Mouse (Mus musculus) lung, postnatal 14 days (tissue): Measurements from ENCODE around the gene Slc17a7.
"Not testable (repeated sequence)": the region's sequence is repeated elsewhere in the genome, so short reads cannot be mapped to it uniquely, and the experiment has no call there.

Source experiments
- DNase-seq: peaks from one replicate; pipeline ENCODE4 v3.0.0; 2021

The Slc17a7 gene

GRCm38 (mm10) chr7:45163735-45164490 is at the start of gene Slc17a7:
Gene Slc17a7 (plus strand): TSS chr7:45163949.
- peak; percentile 41 for DNase-seq

GRCm38 (mm10) chr7:45117566-45117965 is 46.2 kb upstream of the Slc17a7 start:
- no peak for DNase-seq

GRCm38 (mm10) chr7:45118336-45118735 is 45.4 kb upstream of the Slc17a7 start:
- DNase-seq, result no peak

DNA sequence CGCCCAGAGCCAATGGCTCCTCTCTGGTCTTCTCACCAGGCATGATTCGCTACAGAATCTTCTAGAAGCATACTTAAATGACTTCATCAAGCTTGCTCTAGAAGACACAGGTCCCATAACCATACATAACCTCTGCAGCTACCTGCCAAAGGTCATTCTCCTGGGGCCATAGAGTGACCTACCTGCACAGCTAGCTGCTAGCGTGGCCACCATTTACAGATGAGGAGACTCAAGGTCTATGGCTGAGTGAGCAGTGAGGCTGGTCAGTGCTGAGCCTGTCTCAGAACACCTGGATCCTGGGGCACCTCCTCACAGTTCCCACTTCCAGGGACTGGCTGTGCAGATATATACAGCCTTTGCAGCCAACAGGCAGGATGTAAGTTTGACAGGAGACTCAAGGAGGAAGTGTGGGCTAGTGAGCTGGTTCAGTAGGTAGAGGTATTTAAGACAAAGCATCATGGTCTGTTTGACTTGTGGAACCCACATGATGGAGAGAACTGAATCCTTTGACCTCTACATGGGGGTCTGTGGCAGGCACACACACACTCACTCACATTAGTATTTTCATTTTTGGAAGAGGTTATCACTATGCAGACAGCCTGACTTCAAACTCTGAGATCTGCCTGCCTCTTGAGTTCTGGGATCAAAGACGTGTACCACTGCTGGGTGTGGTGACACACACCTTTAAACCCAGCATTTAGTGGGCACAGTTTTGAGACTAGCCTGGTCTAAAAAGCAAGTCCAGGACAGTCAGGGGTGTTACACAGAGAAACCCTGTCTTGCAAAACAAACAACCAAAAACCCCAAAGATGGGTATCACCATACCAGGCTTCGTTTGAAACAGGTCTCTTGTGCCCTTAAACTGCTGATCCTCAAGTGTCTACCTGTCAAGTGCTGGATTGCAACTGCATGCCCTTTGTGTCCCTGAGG is 43.7 kb upstream of the Slc17a7 start:
- DNase-seq, result no peak

GRCm38 (mm10) chr7:45121404-45121803 is 42.3 kb upstream of the Slc17a7 start:
- peak; percentile 72 for DNase-seq

- no peak for DNase-seq
Measured at GRCm38 (mm10) chr7:45121966-45122365, 41.8 kb upstream of the Slc17a7 start.

DNA sequence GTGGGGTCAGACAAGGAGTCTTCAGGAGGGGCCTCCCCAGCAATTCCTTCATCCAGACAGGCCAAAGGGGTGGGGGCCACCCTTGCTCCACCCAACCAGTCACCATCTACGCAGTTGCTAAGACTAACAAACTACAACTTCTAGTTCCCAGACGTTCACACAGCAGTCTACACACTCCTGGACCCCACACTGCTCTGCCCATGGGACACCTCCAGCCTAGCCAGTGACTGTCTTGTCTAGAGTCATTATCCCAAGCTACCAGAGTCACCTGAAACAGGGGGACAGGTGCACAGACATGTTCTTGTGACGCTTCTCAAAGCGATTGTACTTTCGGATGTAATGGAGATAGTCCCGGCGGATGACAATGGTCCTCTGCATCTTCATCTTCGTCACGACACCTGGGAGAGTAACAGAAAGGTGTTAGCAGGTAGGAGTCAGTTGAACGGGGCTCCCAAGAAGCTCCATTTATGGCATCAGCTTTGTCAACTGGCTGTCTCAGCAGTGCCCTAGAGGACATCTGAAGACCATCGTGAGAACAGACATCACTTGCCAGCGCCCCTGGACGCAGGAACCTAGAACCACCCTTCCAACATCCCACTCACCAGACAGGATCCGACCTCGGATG is 41.1 kb upstream of the Slc17a7 start:
- no peak for DNase-seq

- DNase-seq, result no peak
Measured at GRCm38 (mm10) chr7:45123186-45123570, 40.6 kb upstream of the Slc17a7 start.

DNA sequence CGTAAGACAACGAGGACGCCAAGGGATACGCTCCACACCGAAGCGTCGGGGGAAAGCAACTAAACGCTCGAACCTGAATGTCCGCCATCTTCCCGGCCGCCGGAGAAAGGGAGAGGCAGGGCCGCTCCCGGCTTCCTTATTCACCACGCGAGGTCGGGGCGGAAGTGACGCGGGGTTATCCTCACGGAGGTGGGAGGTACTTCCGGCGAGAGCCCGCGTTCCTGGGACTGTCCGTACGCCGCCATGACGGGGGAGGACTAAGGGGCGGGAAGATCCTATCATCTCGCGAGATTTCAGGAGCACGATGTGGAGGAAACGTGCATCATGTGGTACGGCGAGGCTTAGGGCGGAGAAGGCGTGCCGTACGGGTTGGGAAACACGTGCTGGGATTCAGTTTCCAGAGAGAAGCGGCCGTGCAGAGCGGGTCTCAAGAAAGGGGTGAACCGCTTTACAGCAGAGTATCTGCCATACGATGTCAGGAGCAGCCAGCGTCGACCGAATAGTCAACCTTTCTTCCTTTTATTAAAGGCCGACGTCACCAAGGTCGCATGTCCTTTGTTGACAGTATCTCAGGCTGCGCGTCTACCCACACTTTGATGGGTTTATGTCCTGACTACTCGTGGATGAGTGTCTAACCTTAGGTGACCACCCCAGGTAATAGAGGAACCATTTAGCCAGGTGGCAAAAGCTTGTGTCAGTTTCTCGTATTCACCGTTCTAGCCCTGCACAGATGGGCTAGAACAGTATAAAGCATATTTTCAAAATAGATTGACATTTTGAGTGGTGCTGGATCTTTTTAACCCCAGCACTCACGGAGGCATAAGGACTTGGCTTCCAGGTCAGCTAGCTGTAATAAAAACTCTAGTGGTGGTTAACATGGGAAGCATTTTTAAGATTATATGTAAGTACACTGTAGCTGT is 39.3 kb upstream of the Slc17a7 start, which contains the start of gene Rps11:
Gene Rps11, minus strand, starts transcription at position 216 of the 920 bp plus-strand sequence.
- peak; percentile 99 for DNase-seq

- no peak for DNase-seq
Measured at GRCm38 (mm10) chr7:45125144-45125600, 38.6 kb upstream of the Slc17a7 start.

DNA sequence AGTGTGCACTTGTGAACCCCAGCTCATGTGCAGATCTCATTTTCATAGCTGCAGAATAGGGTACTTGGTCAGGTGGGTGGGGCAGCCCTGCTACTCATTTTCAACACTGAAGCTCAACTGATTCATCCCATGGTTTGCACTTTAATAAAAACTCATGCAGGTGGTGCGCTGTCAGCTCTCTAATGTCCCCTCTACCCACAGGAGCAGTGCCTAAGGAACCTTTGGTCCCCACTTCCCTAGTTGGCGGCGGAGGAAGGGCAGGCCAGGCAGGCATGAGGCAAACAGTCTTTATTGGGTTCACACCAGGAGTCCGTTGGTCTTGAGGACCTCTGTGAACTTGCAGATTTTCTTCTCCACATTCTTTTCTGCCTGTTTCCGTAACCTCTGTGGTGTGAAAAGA is 38.1 kb upstream of the Slc17a7 start:
- not testable (repeated sequence) for DNase-seq

DNA sequence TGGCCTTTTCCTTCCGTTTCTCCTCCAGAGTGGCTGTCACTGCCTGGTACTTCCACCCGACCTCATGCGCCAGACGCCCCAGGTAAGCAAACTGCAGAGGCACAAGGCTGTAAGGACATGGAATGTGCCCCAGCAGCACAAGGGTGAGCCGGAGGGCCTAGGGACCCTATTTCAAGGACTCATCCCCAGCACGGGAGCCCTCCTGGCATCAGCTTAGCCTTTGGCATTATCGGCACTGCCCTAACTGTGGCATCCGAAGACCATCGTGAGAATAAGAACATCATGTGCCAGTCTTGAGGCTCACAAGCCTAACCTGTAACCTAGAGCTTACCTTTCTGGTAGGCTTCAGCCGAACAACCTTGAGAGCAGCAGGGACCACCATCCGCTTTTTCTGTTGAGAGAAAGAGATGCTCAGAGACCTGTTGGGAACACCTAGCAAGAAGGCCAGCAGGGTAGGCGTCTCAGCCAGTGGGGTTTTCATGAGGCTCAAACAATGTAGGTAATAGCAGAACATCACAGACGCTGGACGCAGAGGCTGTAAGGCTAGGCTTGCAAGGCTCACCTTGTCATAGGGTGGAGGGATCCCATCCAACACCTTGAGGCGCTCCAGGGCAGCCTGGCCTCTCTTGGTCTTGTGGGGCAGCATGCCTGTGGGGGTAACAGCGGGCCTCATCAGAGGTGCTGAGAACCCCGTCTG is 37.5 kb upstream of the Slc17a7 start:
- no peak for DNase-seq

GRCm38 (mm10) chr7:45126844-45127699 is 36.7 kb upstream of the Slc17a7 start:
- no peak for DNase-seq

DNA sequence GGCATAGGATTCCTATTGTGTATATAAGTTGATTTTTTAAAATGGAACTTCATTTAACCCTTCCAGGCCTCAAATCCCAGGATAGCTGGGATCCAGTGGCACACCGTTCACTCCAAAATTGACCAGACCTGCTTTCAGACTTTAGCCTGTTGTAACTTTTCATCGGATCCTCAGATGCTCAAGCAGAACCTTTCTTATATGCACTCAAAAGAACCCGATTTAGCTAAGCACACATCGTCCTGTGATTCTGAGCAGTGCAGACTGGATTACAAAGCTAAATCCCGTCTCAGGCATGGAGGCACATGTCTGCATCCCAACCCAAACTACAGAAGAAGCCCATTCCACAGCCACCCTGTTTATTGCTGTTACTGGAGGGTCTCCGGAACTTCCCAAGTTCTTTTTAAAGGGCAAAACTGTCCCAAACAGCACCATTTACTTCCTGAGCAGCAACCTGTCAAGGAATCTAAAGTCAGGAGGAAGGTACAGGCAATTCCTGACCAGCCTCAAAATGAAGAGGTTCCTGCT is 36.0 kb upstream of the Slc17a7 start:
- DNase-seq, result no peak

DNA sequence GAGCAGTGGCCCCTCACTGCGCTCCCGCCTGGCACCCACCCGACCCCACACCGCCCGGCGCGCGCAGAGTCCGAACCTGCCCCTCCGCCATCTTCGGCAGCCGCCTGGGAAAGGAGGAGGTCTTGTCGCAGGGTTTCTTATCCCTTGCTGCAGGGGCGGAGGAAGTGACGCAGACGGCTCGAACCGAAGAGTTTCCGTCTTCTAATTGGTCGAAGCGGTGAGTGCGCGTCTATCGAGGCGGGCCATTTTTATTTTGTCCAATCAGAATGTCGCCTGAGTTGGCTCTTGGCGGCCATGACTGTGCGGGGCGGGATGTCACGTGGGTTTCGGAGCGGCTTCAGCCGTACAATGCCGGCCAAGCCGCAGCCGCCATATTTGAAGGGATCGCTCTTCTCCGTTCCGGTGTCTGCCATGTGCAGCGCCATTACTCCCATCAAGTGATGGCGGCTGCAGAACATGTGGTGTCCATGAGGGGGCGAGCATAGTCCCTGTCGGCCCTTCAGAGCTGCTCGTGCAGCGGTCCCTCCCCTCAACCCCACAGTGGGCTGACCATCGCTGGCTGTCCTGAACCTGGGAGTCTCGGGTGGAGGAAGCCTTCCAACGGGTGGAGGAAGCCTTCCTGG is 35.0 kb upstream of the Slc17a7 start, which contains the start of gene Rpl13a:
Gene Rpl13a, minus strand, starts transcription at position 138 of the 623 bp plus-strand sequence.
- DNase-seq, result peak; percentile 97

DNA sequence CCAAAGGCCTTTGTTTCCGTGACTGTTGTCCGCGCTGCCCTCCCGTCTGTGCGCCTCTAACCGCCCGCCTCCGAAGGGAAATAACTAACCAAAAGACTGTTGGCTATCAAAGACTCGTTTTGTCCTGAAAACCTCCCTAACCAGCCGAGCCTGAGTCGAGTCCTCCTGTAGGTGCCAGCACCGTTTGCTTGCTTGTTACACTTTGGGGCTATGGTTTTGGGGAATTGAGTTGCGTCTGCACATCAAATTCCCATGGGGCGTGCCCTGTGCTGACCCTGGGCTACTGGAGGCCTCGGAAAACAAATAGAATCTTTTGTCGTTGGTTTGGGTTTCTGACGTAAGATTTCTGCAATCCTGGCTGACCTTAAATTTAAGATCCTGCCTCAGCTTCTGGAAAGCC is 34.4 kb upstream of the Slc17a7 start:
- DNase-seq, result no peak

DNA sequence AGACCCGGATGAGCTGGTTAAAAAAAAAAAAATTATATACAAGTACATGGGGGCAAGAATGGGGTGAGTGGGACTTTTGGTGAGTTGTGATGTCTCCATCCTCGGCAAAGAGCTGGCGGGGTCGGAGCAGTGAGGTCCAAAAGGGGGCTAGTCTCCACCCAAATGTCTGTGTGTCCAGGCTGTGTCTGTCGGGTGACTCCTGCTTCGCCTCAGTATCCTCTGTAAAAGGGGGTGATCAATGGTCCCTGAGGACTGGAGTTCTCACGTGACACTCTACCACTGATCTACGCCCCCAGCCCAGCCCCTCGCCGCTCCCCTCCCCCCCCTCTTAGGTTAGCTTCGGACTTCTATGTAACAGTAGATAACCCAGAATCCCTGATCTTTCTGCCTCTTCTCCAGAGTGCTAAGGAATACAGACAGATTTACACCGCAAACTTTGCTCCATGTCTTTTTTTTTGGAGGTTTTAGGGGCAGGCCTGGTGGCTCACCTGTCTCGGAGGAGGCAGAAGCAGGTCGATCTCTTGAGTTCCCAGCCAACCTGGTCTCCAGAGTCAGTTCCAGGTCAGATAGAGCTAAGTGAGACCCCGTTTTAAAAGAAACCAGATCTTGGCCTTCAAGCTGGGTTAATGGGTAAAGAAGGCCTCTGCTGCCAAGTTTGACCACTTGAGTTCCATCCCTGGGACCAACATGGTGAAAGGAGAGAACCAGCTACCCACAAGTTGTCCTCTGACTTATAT is 33.8 kb upstream of the Slc17a7 start:
- DNase-seq, result no peak

DNA sequence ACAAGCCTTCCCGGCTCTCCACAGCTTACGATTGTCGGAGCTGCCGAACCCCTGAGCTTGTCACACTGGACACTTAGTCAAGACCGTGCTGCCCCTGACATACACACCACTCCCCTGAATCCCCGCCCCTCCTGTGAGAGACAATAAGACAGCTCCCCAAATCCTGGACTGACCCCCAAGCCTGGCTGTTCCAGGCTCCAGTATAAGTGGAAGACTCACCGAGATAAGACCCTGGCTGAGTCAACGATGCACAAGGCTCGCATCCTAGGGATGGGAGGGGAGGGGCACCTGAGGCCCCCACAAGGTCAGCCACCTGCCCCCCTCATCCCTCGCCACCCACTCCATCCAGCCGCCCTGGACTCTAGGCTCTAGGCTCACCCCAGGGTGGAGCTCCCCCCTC is 31.9 kb upstream of the Slc17a7 start:
- DNase-seq, result no peak
